Mouse (Mus musculus) lung, postnatal 0 days (tissue): ENCODE data around the gene Ehd3. TPM values are rescaled to one million over a fixed set of nuclear protein-coding genes. Genes with fewer than 3 reads are reported as not detected.

Experiments used
- ATAC-seq: fragments of 200-750 bp; cut with Nextera tagmentation; 2 replicates; pipeline ENCODE4 v1.8.0; 2017; ENCODE audit warnings: moderate library complexity
- DNase-seq: peaks from one replicate; pipeline ENCODE4 v3.0.0-alpha.2; 2016; ENCODE audit warnings: low spot score
- H3K27ac ChIP-seq: fragments of 300-500 bp; sonication (generic); 2 replicates; pipeline ENCODE4 v1.5.1; 2014; ENCODE audit warnings: antibody characterized with exemption, mild to moderate bottlenecking, low read length, mixed read lengths
- H3K27me3 ChIP-seq: fragments of 300-500 bp; sonication (generic); replicated peaks from 2 replicates; pipeline ENCODE4 v1.6.1; 2014; ENCODE audit warnings: low read length, mixed read lengths; ENCODE audit not compliant: insufficient read depth
- H3K36me3 ChIP-seq: fragments of 300-500 bp; sonication (generic); 2 replicates; pipeline ENCODE4 v1.6.1; 2014; ENCODE audit warnings: low read length, mixed read lengths; ENCODE audit not compliant: insufficient read depth
- H3K4me1 ChIP-seq: fragments of 300-500 bp; sonication (generic); 2 replicates; pipeline ENCODE4 v1.6.1; 2014; ENCODE audit warnings: antibody characterized with exemption, low read depth, low read length, mixed read lengths; ENCODE audit not compliant: insufficient read depth
- H3K4me2 ChIP-seq: fragments of 300-500 bp; sonication (generic); replicated peaks from 2 replicates; pipeline ENCODE4 v1.6.1; 2014; ENCODE audit warnings: low read depth, mild to moderate bottlenecking, low read length, moderate library complexity, mixed read lengths
- H3K4me3 ChIP-seq: fragments of 300-500 bp; sonication (generic); 2 replicates; pipeline ENCODE4 v1.5.1; 2014; ENCODE audit warnings: low read depth, low read length
- H3K9ac ChIP-seq: fragments of 300-500 bp; sonication (generic); replicated peaks from 2 replicates; pipeline ENCODE4 v1.6.1; 2014; ENCODE audit warnings: low read depth, mild to moderate bottlenecking
- H3K9me3 ChIP-seq: fragments of 300-500 bp; sonication (generic); 2 replicates; pipeline ENCODE4 v1.6.1; 2016; ENCODE audit warnings: low read length, mixed read lengths
- CTCF ChIP-seq: IDR thresholded peaks from 2 replicates; pipeline ENCODE4 v1.5.1; 2016; ENCODE audit warnings: antibody characterized with exemption, mild to moderate bottlenecking
- EP300 ChIP-seq: IDR thresholded peaks from 2 replicates; pipeline ENCODE4 v1.6.1; 2016; ENCODE audit warnings: antibody characterized with exemption, mild to moderate bottlenecking, control low read depth
- WGBS: fragments of 180-500 bp; shearing (Covaris S2); extraction: QIAGEN DNeasy Blood & Tissue Kit; methylation state at CpG from one replicate; pipeline ENCODE4 v1.1.7; 2014; 5-methylcytosine and 5-hydroxymethylcytosine counted together
- polyA plus RNA-seq: library from polyadenylated mRNA; unstranded; fragments of >200 nt; fragmentation: Nextera tagmentation; extraction: Ambion mirVana; gene quantifications from 2 replicates; pipeline ENCODE4 v1.2.1, GENCODE M21; 2015

Gene Ehd3
- 4.7 and 5.1 TPM in 2 replicates for polyA plus RNA-seq

DNA sequence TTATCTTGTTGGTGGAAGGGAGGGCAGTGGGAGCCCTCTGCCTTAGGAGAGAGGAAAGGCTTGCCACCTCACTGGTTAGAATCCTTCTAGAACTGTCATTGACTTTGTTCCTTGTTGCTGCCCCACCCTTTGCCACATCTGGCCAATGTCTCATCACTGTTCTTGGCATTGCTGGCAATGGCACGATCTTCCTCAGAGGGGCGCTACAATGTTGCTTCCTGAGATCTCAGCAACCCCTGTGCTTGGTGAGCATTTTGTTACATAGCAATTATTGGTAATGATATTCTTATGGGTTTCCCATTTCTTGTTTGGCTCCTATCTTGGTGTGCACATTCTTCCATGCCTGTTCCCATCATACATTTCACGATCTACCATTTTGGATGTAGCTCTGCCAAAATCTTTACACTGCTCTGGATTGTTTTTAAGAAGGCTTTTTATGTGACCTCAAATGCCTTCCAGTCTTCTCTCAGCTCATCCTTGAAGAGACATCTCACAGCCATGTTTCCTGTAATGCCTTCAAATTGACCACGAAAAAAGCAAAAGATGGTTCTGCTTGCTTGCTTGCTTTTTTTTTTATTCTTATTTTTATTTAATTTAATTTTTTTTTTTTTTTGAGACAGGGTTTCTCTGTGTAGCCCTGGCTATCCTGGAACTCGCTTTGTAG, at the start of gene Ehd3:
TSS of gene Ehd3 (plus strand) at position 614 of the 664 bp plus-strand sequence.
- 88% methylated on average over 5 of the region's 5 CpGs for WGBS

GRCm38 (mm10) chr17:73770964-73771363, 33.0 kb upstream of the Ehd3 start:
- no peaks in the 10 kb centered on the region for H3K9me3 ChIP-seq
- peak; percentile 76 for DNase-seq
- no peak overlapping the region for H3K4me2 ChIP-seq
- peak; percentile 92 for ATAC-seq
- H3K27me3 ChIP-seq: no peaks in the 10 kb centered on the region
- TF ChIP-seq EP300: no peak; the same call in 1 of the 2 replicates
- TF ChIP-seq CTCF: peak; percentile 23
- H3K4me3 ChIP-seq: no peak overlapping the region
- H3K36me3 ChIP-seq: no peaks in the 10 kb centered on the region
- WGBS: 8% methylated on average over 8 of the region's 8 CpGs
- H3K27ac ChIP-seq: no peak overlapping the region
- H3K9ac ChIP-seq: no peak overlapping the region
- H3K4me1 ChIP-seq: 0 out of 2 replicates have a peak, but pooled peaks cover 3% of the 10 kb centered on the region

More for the DNA sequence above, at the start of gene Ehd3:
- peak within 1 kb of the TSS; percentile 50 for H3K4me3 ChIP-seq
- H3K27ac ChIP-seq: no peak within 1 kb of the TSS
- H3K4me2 ChIP-seq: peak within 1 kb of the TSS; percentile 58
- no peaks in the 10 kb centered on the region for H3K9me3 ChIP-seq
- peak within 1 kb of the TSS; percentile 29 for H3K9ac ChIP-seq
- H3K36me3 ChIP-seq: no peaks in the 10 kb centered on the region
- no peak for ATAC-seq
- no peaks in the 10 kb centered on the region; the same call in 1 of the 2 replicates for H3K4me1 ChIP-seq
- no peaks in the 10 kb centered on the region for H3K27me3 ChIP-seq
- DNase-seq: no peak
- TF ChIP-seq CTCF: no peak
- no peak for TF ChIP-seq EP300

DNA sequence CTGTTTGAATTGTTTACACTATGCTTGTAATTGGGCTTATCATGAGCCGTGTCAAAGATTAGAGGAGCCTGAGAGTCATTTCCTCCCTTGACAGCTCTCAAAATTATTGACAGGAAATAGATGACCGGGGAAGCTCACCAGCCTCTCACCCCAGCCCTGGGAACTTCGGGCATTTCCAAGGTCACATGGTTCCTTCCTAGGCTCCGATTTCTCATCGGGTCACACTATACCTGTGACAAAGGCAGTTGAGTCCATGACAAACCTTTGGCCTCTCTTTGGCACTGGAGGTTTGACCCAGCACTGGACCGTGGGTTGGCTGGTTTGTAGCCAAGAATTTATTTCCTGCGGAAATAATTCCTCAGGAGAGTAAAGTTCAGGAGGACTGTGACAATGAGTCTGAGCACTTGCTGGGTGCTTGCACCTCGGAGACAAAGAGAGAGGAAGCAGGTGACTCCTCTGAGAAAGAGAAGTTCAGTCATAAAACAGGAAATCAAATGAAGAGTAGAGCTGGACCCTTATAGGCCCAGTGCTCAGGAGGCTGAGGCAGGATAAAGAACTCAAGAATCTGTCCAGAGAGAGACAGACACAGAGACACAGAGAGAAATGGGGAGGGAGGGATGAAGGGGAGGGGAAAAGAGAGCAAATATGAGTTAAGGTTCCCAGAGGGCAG, 17.2 kb upstream of the Ehd3 start:
- no peak overlapping the region for H3K4me3 ChIP-seq
- 29% methylated on average over 8 of the region's 8 CpGs for WGBS
- H3K36me3 ChIP-seq: no peaks in the 10 kb centered on the region
- H3K27ac ChIP-seq: no peak overlapping the region
- no peaks in the 10 kb centered on the region for H3K4me1 ChIP-seq
- H3K4me2 ChIP-seq: no peak overlapping the region
- no peak for ATAC-seq
- H3K27me3 ChIP-seq: no peaks in the 10 kb centered on the region
- H3K9me3 ChIP-seq: no peaks in the 10 kb centered on the region
- no peak overlapping the region for H3K9ac ChIP-seq
- TF ChIP-seq EP300: no peak
- TF ChIP-seq CTCF: no peak
- DNase-seq: peak; percentile 5

DNA sequence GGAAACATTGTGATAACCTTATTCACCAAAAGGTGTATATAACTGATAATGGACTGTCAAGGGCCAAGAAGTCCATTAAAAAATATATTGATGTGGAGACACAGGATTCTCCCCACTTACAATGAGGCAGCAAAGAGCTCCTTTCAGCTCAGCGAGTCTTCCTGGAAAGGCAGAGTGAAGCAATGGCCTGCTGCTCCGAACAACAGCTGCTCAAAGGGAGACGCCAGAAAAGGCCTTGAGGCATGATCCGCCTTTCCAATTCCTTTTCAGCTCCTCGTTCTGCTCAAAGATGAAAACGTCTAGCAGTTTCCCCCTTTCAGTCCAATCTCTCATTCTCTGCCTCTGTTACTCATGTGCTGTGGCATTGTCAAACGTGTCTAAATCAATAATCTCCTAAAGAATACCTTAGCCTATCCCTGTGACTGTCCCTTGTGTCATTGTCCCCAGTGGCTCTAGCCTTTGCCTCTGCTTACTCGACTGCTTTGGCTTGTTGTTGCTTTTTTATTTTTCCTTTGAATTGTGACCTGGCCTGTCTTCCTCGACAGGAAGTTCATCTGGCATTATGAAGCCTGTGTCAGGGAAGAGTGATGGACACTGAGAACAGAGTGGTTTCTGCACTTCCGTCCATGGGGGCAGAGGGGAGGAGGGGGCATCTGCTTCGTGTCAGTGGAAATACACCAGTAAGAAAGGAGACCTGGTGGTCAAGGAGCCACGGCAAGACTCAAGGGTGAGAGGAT, 13.5 kb upstream of the Ehd3 start:
- no peaks in the 10 kb centered on the region for H3K27me3 ChIP-seq
- DNase-seq (peak; percentile 72), ATAC-seq (no peak)
- no peaks in the 10 kb centered on the region for H3K4me1 ChIP-seq
- no peaks in the 10 kb centered on the region for H3K36me3 ChIP-seq
- H3K9ac ChIP-seq: no peak overlapping the region
- H3K4me3 ChIP-seq: no peak overlapping the region
- H3K27ac ChIP-seq: no peak overlapping the region
- whole genome bisulfite sequencing: 35% methylated on average over 12 of the region's 12 CpGs
- H3K4me2 ChIP-seq: no peak overlapping the region
- no peaks in the 10 kb centered on the region for H3K9me3 ChIP-seq
- TF ChIP-seq EP300 (no peak), CTCF (no peak)

GRCm38 (mm10) chr17:73796789-73797188, 7.1 kb upstream of the Ehd3 start:
- 32% methylated on average over 6 of the region's 6 CpGs for WGBS
- Histone ChIP-seq H3K4me3 (no peak overlapping the region), H3K4me1 (no peaks in the 10 kb centered on the region), H3K36me3 (no peaks in the 10 kb centered on the region), H3K9me3 (no peaks in the 10 kb centered on the region), H3K4me2 (no peak overlapping the region), H3K27me3 (no peaks in the 10 kb centered on the region), H3K9ac (no peak overlapping the region), H3K27ac (no peak overlapping the region)
- DNase-seq (peak; percentile 34), ATAC-seq (no peak)
- TF ChIP-seq CTCF: no peak
- TF ChIP-seq EP300: no peak

GRCm38 (mm10) chr17:73797706-73798105, 6.2 kb upstream of the Ehd3 start:
- Histone ChIP-seq H3K4me1 (no peaks in the 10 kb centered on the region), H3K27ac (no peak overlapping the region), H3K9me3 (no peaks in the 10 kb centered on the region), H3K36me3 (no peaks in the 10 kb centered on the region), H3K4me3 (no peak overlapping the region), H3K27me3 (no peaks in the 10 kb centered on the region), H3K9ac (no peak overlapping the region), H3K4me2 (no peak overlapping the region)
- DNase-seq (no peak), ATAC-seq (no peak)
- 78% methylated on average over 4 of the region's 4 CpGs for WGBS
- no peak for TF ChIP-seq CTCF
- no peak for TF ChIP-seq EP300
